Mouse (Mus musculus) limb, embryonic 11.5 days (tissue): ENCODE measurements around the gene Rabgap1l. TPM values are rescaled to one million over a fixed set of nuclear protein-coding genes. Genes with fewer than 3 reads are reported as not detected.

Source experiments
- ATAC-seq: fragments of 200-750 bp; cut with Nextera tagmentation; 2 replicates; pipeline ENCODE4 v1.8.0; 2017; ENCODE audit warnings: low read depth; ENCODE audit not compliant: insufficient number of reproducible peaks, low FRiP score, low TSS enrichment
- DNase-seq: peaks from one replicate; pipeline ENCODE4 v3.0.0-alpha.2; 2015; ENCODE audit warnings: low spot score
- H3K27ac ChIP-seq: fragments of 300-500 bp; sonication (generic); replicated peaks from 2 replicates; pipeline ENCODE4 v1.5.1; 2014; ENCODE audit warnings: low read depth, mild to moderate bottlenecking, low read length
- H3K27me3 ChIP-seq: fragments of 300-500 bp; sonication (generic); 2 replicates; pipeline ENCODE4 v1.6.1; 2014; ENCODE audit warnings: mild to moderate bottlenecking, low read length, mixed read lengths; ENCODE audit not compliant: control insufficient read depth, insufficient read depth
- H3K36me3 ChIP-seq: fragments of 300-500 bp; sonication (generic); 2 replicates; pipeline ENCODE4 v1.6.1; 2014; ENCODE audit warnings: mild to moderate bottlenecking, low read length, moderate library complexity, mixed read lengths; ENCODE audit not compliant: control insufficient read depth, insufficient read depth
- H3K4me1 ChIP-seq: fragments of 300-500 bp; sonication (generic); 2 replicates; pipeline ENCODE4 v1.6.1; 2014; ENCODE audit warnings: low read length, mixed read lengths; ENCODE audit not compliant: control insufficient read depth, insufficient read depth
- H3K4me2 ChIP-seq: fragments of 300-500 bp; sonication (generic); 2 replicates; pipeline ENCODE4 v1.6.1; 2014; ENCODE audit warnings: low read depth, mild to moderate bottlenecking, moderate library complexity; ENCODE audit not compliant: severe bottlenecking
- H3K4me3 ChIP-seq: fragments of 300-500 bp; sonication (generic); 2 replicates; pipeline ENCODE4 v1.5.1; 2014; ENCODE audit warnings: low read depth, low read length
- H3K9ac ChIP-seq: fragments of 300-500 bp; sonication (generic); 2 replicates; pipeline ENCODE4 v1.6.1; 2014; ENCODE audit warnings: mild to moderate bottlenecking, low read length
- H3K9me3 ChIP-seq: fragments of 300-500 bp; sonication (generic); 2 replicates; pipeline ENCODE4 v1.6.1; 2016; ENCODE audit warnings: low read length; ENCODE audit not compliant: control insufficient read depth
- WGBS: fragments of 180-500 bp; shearing (Covaris S2); extraction: QIAGEN DNeasy Blood & Tissue Kit; methylation state at CpG from one replicate; pipeline ENCODE4 v1.1.7; 2014; 5-methylcytosine and 5-hydroxymethylcytosine counted together
- polyA plus RNA-seq: library from polyadenylated mRNA; unstranded; fragments of >200 nt; fragmentation: Nextera tagmentation; extraction: Ambion mirVana; gene quantifications from 2 replicates; pipeline ENCODE4 v1.2.1, GENCODE M21; 2014

Rabgap1l gene
- polyA plus RNA-seq, 1 experiment from 2014 or later: 14.3 TPM

- ATAC-seq (no peak), DNase-seq (no peak)
- no peak overlapping the region for H3K9ac ChIP-seq
- H3K9me3 ChIP-seq: no peaks in the 10 kb centered on the region
- H3K4me3 ChIP-seq: no peak overlapping the region
- H3K36me3 ChIP-seq: no peaks in the 10 kb centered on the region
- no peak overlapping the region for H3K4me2 ChIP-seq
- H3K27ac ChIP-seq: no peak overlapping the region
- H3K4me1 ChIP-seq: no peaks in the 10 kb centered on the region
- no peaks in the 10 kb centered on the region for H3K27me3 ChIP-seq
- WGBS: 81% methylated on average over 4 of the region's 4 CpGs
Measured at GRCm38 (mm10) chr1:160299979-160300378, 493.0 kb downstream of the Rabgap1l start.

DNA sequence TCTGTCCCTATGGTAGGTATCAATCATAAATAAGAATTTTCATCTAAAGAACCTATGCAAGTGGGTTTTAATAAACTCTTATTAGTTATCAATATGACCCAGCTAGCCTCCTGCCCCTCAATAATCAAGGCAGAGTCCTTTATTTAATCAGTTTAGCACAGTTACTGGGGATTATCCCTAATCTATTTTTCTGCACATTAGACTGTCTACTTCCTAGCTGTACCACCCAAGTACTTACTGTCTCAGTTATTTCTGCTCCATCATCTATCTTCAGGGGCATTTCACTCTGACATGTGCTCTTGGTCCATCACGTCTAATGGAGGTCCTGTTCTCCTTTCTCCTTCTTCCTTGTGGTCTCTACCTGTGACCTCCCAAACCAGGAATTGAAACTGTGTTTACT is 494.1 kb downstream of the Rabgap1l start:
- Histone ChIP-seq H3K27me3 (no peaks in the 10 kb centered on the region), H3K4me1 (no peaks in the 10 kb centered on the region), H3K9ac (no peak overlapping the region), H3K9me3 (no peaks in the 10 kb centered on the region), H3K4me2 (no peak overlapping the region), H3K27ac (no peak overlapping the region), H3K36me3 (no peaks in the 10 kb centered on the region), H3K4me3 (no peak overlapping the region)
- DNase-seq: no peak
- ATAC-seq: no peak
- 76% methylated on average over 1 of the region's 1 CpGs for WGBS

DNA sequence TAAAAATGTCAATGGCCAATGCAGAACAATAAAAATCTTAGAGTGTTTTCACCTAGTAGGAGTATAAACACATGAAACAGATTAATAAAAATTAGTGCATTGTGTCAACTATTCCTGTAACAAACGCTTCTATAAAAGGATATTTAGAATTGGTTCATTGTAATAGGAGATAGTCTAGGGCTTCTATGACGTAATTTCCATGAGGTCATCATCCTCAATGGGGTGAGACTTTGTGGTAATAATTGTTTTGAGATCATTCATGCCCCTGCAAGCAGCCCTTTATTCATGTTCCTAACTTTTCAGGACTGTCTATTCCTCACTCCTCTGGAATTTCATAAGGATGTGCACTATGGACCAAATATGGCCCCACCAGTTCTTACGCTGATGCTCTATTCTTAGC is 495.3 kb downstream of the Rabgap1l start:
- Histone ChIP-seq H3K27ac (no peak overlapping the region), H3K9me3 (no peaks in the 10 kb centered on the region), H3K36me3 (no peaks in the 10 kb centered on the region), H3K4me3 (no peak overlapping the region), H3K4me2 (no peak overlapping the region), H3K27me3 (no peaks in the 10 kb centered on the region), H3K9ac (no peak overlapping the region), H3K4me1 (no peaks in the 10 kb centered on the region)
- ATAC-seq (no peak), DNase-seq (no peak)
- 91% methylated on average over 3 of the region's 3 CpGs for WGBS

DNA sequence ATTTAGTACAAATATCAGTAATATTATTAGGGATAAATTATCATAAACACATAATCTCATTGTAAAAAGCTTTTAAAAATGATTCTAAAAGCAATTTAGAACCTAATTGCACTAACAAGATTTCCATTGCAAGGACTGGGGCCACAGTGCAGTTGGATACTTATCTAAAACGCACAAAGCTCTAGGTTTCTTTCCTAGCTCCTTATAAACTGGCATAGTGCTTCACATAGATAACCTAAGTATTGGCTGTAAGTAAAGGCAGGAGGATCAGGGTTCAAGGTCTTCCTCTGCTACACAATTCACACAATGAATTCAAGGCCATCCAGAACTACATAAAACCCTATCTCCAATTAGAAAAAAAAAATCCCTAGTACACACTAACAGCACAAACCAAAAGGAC is 497.7 kb downstream of the Rabgap1l start:
- no peak for DNase-seq
- H3K27me3 ChIP-seq: no peaks in the 10 kb centered on the region
- H3K36me3 ChIP-seq: no peaks in the 10 kb centered on the region
- H3K9me3 ChIP-seq: no peaks in the 10 kb centered on the region
- WGBS: 90% methylated on average over 1 of the region's 1 CpGs
- no peak for ATAC-seq
- no peak overlapping the region for H3K9ac ChIP-seq
- no peak overlapping the region for H3K4me2 ChIP-seq
- H3K4me3 ChIP-seq: no peak overlapping the region
- H3K4me1 ChIP-seq: no peaks in the 10 kb centered on the region
- H3K27ac ChIP-seq: no peak overlapping the region

- Histone ChIP-seq H3K9ac (no peak overlapping the region), H3K4me3 (no peak overlapping the region), H3K4me1 (no peaks in the 10 kb centered on the region), H3K27me3 (no peaks in the 10 kb centered on the region), H3K36me3 (no peaks in the 10 kb centered on the region), H3K4me2 (no peak overlapping the region), H3K9me3 (no peaks in the 10 kb centered on the region), H3K27ac (no peak overlapping the region)
- no peak for ATAC-seq
- DNase-seq: no peak
- WGBS: 83% methylated on average over 3 of the region's 3 CpGs
Measured at GRCm38 (mm10) chr1:160293488-160293887, 499.5 kb downstream of the Rabgap1l start.

DNA sequence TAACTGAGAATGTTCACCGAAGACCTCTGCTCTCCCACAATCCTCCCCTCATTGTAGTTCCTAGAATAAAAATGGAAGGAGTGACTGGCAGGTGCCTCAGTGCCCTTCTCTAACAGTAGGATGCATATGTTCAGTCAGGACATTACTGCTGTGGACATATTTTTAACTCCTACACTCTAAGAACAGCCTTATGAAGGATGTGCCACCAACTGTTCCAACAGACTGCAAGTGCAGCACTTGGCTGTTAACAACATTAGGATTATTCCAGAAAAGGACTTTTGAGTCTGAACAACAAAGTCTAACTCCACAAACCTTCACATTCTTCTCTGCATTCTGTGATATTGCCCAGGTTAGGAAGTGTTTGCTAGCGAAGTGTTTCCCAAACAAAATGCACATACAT is 501.0 kb downstream of the Rabgap1l start:
- Histone ChIP-seq H3K9me3 (no peaks in the 10 kb centered on the region), H3K4me1 (no peaks in the 10 kb centered on the region), H3K4me2 (no peak overlapping the region), H3K27me3 (no peaks in the 10 kb centered on the region), H3K4me3 (no peak overlapping the region), H3K9ac (no peak overlapping the region), H3K36me3 (no peaks in the 10 kb centered on the region), H3K27ac (no peak overlapping the region)
- ATAC-seq (no peak), DNase-seq (no peak)
- WGBS: 93% methylated on average over 2 of the region's 2 CpGs

DNA sequence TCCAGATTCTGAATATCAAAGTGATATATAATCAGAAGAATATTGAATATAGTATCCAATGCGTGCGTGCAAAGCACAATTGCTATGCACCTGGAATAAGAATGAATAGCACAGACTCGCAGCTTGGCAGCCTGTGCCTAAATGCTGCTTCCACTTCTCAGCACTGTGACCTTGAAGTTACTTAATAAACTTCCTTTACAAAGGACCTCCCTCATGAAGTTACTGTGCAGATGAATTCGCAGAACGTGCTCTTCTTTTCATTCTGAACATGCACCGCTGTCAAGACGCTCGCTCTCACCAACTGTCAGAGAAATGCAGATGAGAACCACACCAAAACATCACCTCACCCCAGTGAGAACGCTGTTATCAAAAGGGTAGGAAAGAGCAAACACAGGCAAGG is 502.8 kb downstream of the Rabgap1l start:
- DNase-seq (no peak), ATAC-seq (no peak)
- 0 out of 2 replicates have a peak overlapping the region, but pooled peaks have one; percentile 30 for H3K27ac ChIP-seq
- WGBS: 82% methylated on average over 9 of the region's 9 CpGs
- no peak overlapping the region for H3K4me2 ChIP-seq
- no peak overlapping the region for H3K4me3 ChIP-seq
- H3K36me3 ChIP-seq: no peaks in the 10 kb centered on the region
- H3K9me3 ChIP-seq: no peaks in the 10 kb centered on the region
- H3K4me1 ChIP-seq: no peaks in the 10 kb centered on the region
- no peaks in the 10 kb centered on the region for H3K27me3 ChIP-seq
- H3K9ac ChIP-seq: no peak overlapping the region

GRCm38 (mm10) chr1:160287058-160287645 is 505.9 kb downstream of the Rabgap1l start:
- Histone ChIP-seq H3K9ac (no peak overlapping the region), H3K4me1 (no peaks in the 10 kb centered on the region), H3K27ac (no peak overlapping the region), H3K4me2 (no peak overlapping the region), H3K36me3 (no peaks in the 10 kb centered on the region), H3K9me3 (no peaks in the 10 kb centered on the region), H3K4me3 (no peak overlapping the region), H3K27me3 (no peaks in the 10 kb centered on the region)
- ATAC-seq (no peak), DNase-seq (no peak)
- WGBS: 70% methylated on average over 5 of the region's 5 CpGs

GRCm38 (mm10) chr1:160286400-160287057 is 506.5 kb downstream of the Rabgap1l start:
- Histone ChIP-seq H3K27ac (no peak overlapping the region), H3K36me3 (no peaks in the 10 kb centered on the region), H3K27me3 (no peaks in the 10 kb centered on the region), H3K4me2 (no peak overlapping the region), H3K4me1 (no peaks in the 10 kb centered on the region), H3K9me3 (no peaks in the 10 kb centered on the region), H3K4me3 (no peak overlapping the region), H3K9ac (no peak overlapping the region)
- WGBS: 58% methylated on average over 7 of the region's 7 CpGs
- no peak for DNase-seq
- ATAC-seq: no peak
